Mouse (Mus musculus) heart, postnatal 14 days (tissue): Measurements from ENCODE around the gene Rhcg. TPM values are rescaled to one million over a fixed set of nuclear protein-coding genes. Genes with fewer than 3 reads are reported as not detected.

Experiments
- DNase-seq, 2 experiments: peaks; one replicate each; pipeline ENCODE4 v3.0.0; 2021 to 2022
- intact Hi-C: fragments of 180-260 bp; cut with DNase I; formaldehyde crosslinking; loops from one replicate; pipeline ENCODE4 v1.15.1; 2025
- total RNA-seq, 2 experiments: library from RNA; stranded (reverse); gene quantifications; 2 replicates each; pipeline ENCODE4 v1.2.3; 2021

Gene Rhcg
- total RNA-seq, 2 experiments from 2014 or later: not detected

GRCm38 (mm10) chr7:79607263-79607921 is 10.1 kb downstream of the Rhcg start:
- intact Hi-C loops: no loop called here
- DNase-seq: no peak

GRCm38 (mm10) chr7:79606766-79607165 is 10.7 kb downstream of the Rhcg start:
- DNase-seq: no peak
- intact Hi-C loops: no loop called here

- intact Hi-C loops: no loop called here
- DNase-seq: no peak
Observed at GRCm38 (mm10) chr7:79602006-79602405, 15.5 kb downstream of the Rhcg start.

GRCm38 (mm10) chr7:79600122-79600521 is 17.3 kb downstream of the Rhcg start:
- intact Hi-C loops: no loop called here
- DNase-seq: no peak

- intact Hi-C loops: loop anchor here (1.0 to 5.0 kb wide), 3 partner anchors 48 to 223 kb away; no protein-coding TSS in a partner anchor
- DNase-seq: peak; percentile 71 to 80
Observed at GRCm38 (mm10) chr7:79594854-79595253, 22.6 kb downstream of the Rhcg start.

- intact Hi-C loops: no loop called here
- no peak for DNase-seq
Observed at GRCm38 (mm10) chr7:79591812-79592731, 25.4 kb downstream of the Rhcg start.

- no peak for DNase-seq
- intact Hi-C loops: no loop called here
Observed at GRCm38 (mm10) chr7:79590560-79591110, 26.8 kb downstream of the Rhcg start.

GRCm38 (mm10) chr7:79589763-79590559 is 27.5 kb downstream of the Rhcg start:
- intact Hi-C loops: no loop called here
- no peak for DNase-seq

- intact Hi-C loops: no loop called here
- DNase-seq: no peak
Observed at GRCm38 (mm10) chr7:79588284-79588683, 29.2 kb downstream of the Rhcg start.

- DNase-seq: peak; percentile 14 to 20
Observed at GRCm38 (mm10) chr7:79578851-79579241, 38.6 kb downstream of the Rhcg start.

GRCm38 (mm10) chr7:79577931-79578850 is 39.3 kb downstream of the Rhcg start:
- intact Hi-C loops: no loop called here
- DNase-seq: no peak

More at GRCm38 (mm10) chr7:79578851-79579241, 38.6 kb downstream of the Rhcg start:
- intact Hi-C loops: no loop called here

- intact Hi-C loops: no loop called here
Observed at GRCm38 (mm10) chr7:79577096-79577874, 40.2 kb downstream of the Rhcg start.

GRCm38 (mm10) chr7:79576659-79577058 is 40.8 kb downstream of the Rhcg start:
- intact Hi-C loops: no loop called here
- DNase-seq: peak; percentile 40 to 59

More at GRCm38 (mm10) chr7:79577096-79577874, 40.2 kb downstream of the Rhcg start:
- no peak for DNase-seq

- no peak for DNase-seq
- intact Hi-C loops: no loop called here
Observed at GRCm38 (mm10) chr7:79572191-79572818, 45.2 kb downstream of the Rhcg start.

- no peak for DNase-seq
- intact Hi-C loops: no loop called here
Observed at GRCm38 (mm10) chr7:79568937-79569535, 48.4 kb downstream of the Rhcg start.

- no peak for DNase-seq
- intact Hi-C loops: no loop called here
Observed at GRCm38 (mm10) chr7:79568212-79568611, 49.2 kb downstream of the Rhcg start.

- no peak for DNase-seq
- intact Hi-C loops: no loop called here
Observed at GRCm38 (mm10) chr7:79563675-79564074, 53.8 kb downstream of the Rhcg start.

GRCm38 (mm10) chr7:79562385-79562784 is 55.1 kb downstream of the Rhcg start:
- intact Hi-C loops: no loop called here
- DNase-seq: no peak
